Mouse (Mus musculus): ENCODE results near the gene Ppp1r35.

GRCm38 (mm10) chr5:137745214-137746171, 33.2 kb upstream of the Ppp1r35 start, which contains the start of gene Tsc22d4:
- TF ChIP-seq CTCF (IDR thresholded peaks at IDR 0.05; ENCODE audit: extremely low read depth, insufficient read length, insufficient replicate concordance, low read depth, low read length): no peak
- peak; percentile 84 for TF ChIP-seq POLR2A (IDR thresholded peaks at IDR 0.05; ENCODE audit: low read depth, low read length)
